Mouse (Mus musculus) megakaryocyte, embryonic 14.5 days (primary cell): ENCODE measurements around the gene Sipa1l3.

ENCODE experiments used
- FLI1 ChIP-seq: IDR thresholded peaks from 2 replicates; pipeline ENCODE4 v1.6.1; 2012; ENCODE audit warnings: low read length, inconsistent platforms, mixed read lengths
- GATA1 ChIP-seq: IDR thresholded peaks from 3 replicates; pipeline ENCODE4 v1.6.1; 2012; ENCODE audit warnings: mixed read lengths, low read length, inconsistent platforms, borderline replicate concordance

DNA sequence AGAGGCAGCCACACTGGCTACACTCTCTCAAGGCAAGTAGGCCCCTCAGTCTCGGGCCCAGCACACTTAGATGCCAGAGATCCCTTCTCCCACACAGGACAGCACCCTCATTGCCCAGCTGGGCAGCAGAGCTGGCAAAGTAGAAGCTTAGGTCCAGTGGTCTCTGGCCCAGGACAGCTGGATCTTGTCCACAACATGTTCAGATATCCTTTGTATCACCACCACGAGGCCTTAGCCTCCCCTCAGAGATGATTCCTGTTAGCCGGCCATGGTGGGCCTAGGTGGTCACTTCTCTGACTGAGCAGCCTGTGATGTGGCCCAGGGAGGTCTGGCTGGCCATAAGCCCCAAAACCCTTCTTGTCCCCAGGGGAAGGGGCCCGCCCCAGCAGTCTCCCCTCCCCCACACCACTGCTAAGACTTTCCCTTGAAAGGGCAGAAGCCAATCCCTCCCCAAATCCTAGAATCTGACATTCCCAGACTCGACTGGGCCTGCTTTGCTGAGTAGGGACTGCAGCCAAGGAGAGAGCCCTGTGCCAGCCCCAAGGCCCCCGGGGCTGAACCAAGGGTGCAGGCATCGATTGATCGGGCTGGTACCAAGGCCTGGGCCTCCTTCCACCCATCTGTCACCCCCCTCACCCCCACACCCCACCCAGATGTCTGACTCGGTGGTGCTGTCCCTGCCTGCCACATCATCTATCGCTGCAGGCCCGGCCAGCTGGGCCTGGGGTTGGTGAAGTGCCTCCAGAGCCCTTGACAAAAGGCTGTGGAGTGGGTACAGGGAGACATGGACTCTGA is 227.6 kb downstream of the Sipa1l3 start:
- TF ChIP-seq GATA1: no peak
- no peak for TF ChIP-seq FLI1
